In the genomic region with DNA sequence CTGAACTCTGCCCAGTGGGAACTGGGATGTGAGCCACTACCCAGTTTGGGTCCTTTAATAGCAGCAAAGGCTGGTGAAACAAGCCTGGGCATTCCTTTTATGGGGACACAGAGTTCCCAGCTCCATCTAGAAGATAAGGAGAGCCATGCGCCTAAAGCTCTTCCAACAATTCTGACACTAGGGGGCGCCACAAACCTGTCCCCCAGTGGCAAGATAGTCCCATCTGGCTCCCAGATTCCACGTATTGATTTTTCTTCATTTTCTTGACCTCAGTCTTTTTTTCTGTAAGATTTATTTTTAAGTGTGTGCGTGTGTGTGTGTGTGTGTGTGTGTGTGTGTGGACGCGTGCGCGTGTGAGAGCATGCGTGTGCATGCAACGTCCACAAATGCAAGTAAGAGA, we compare ENCODE assay signal across 9 mouse cellular contexts. TPM values are rescaled to one million over a fixed set of nuclear protein-coding genes. Genes with fewer than 3 reads are reported as not detected.
DNase-seq lines count a peak whose midpoint lies in the region; ATAC-seq lines count a peak whose summit lies in the region.
"Had no signal": no experiment of that assay in that cellular context is flagged by ENCODE, and none has a peak within 500 bp of the region (broad histone marks: within the 10 kb centered on the region; RNA-seq: fewer than 3 reads in every experiment).

No protein-coding gene starts in this region.

- no peak overlapping the region for H3K9ac ChIP-seq in embryonic facial prominence, embryonic 14.5 days (ENCODE audit: low read depth, low read length)

- H3K9me3 ChIP-seq in embryonic facial prominence, embryonic 14.5 days (ENCODE audit: control insufficient read depth, low read length), result no peaks in the 10 kb centered on the region

- H3K27me3 ChIP-seq in embryonic facial prominence, embryonic 14.5 days (replicated peaks; ENCODE audit: control insufficient read depth, insufficient read depth, low read length), result no peaks in the 10 kb centered on the region

- no peaks in the 10 kb centered on the region; the same call in 1 of the 2 replicates for H3K4me1 ChIP-seq in embryonic facial prominence, embryonic 14.5 days (ENCODE audit: control insufficient read depth, insufficient read depth, low read length)

- no peaks in the 10 kb centered on the region for H3K36me3 ChIP-seq in embryonic facial prominence, embryonic 14.5 days (ENCODE audit: control insufficient read depth, insufficient read depth, low read length)

- no peak overlapping the region for H3K4me3 ChIP-seq in embryonic facial prominence, embryonic 14.5 days (ENCODE audit: low read depth, low read length)

- 0 out of 2 replicates have a peak overlapping the region, but pooled peaks have one; percentile 34 for H3K27ac ChIP-seq in embryonic facial prominence, embryonic 14.5 days (replicated peaks; ENCODE audit: low read depth, low read length)

- no peak overlapping the region for H3K4me2 ChIP-seq in embryonic facial prominence, embryonic 14.5 days (ENCODE audit: low read depth, low read length)

- ATAC-seq in cerebellum, adult (ENCODE audit: insufficient number of reproducible peaks, low FRiP score, low TSS enrichment), result no peak
- no peak for ATAC-seq in embryonic facial prominence, embryonic 14.5 days (ENCODE audit: low read depth)

- 71% methylated on average over 10 of the region's 10 CpGs for WGBS in embryonic facial prominence, embryonic 14.5 days

- peak; percentile 12 to 16 for DNase-seq in cerebellum, adult 18-20 months
- peak; percentile 43 for DNase-seq in layer of hippocampus, adult 11-12 months (ENCODE audit: low spot score)
- DNase-seq in layer of hippocampus, adult 9-10 months (ENCODE audit: low spot score), result no peak
- peak; percentile 80 for DNase-seq in R1 (ENCODE audit: low read depth, low spot score)
- DNase-seq in embryonic facial prominence, embryonic 14.5 days (ENCODE audit: low spot score), result no peak
- DNase-seq in lung, adult 18-20 months, result peak; percentile 47 to 63
- peak; percentile 55 for DNase-seq in thymus, postnatal 4 days

RNA-seq across cellular contexts. Expression of gene Olfr159, which starts 10.3 kb away (rescaled TPM):
- not detected in 2 replicates for polyA plus RNA-seq in embryonic facial prominence, embryonic 14.5 days (2014; fragmentation: Nextera tagmentation; extraction: Ambion mirVana)
- polyA plus RNA-seq: frontal cortex, adult 2 months had no signal

RNA-seq across cellular contexts. Expression of gene Spaar, which starts 30.6 kb away (rescaled TPM):
- polyA plus RNA-seq in embryonic facial prominence, embryonic 14.5 days (2014; fragmentation: Nextera tagmentation; extraction: Ambion mirVana), result 0.04 and 0.05 TPM in 2 replicates

RNA-seq across cellular contexts. Expression of gene Hrct1, which starts 33.5 kb away (rescaled TPM):
- 1.4 and 2.1 TPM in 2 replicates for polyA plus RNA-seq in embryonic facial prominence, embryonic 14.5 days (2014; fragmentation: Nextera tagmentation; extraction: Ambion mirVana)

RNA-seq across cellular contexts. Expression of gene Olfr71, which starts 50.4 kb away (rescaled TPM):
- polyA plus RNA-seq in embryonic facial prominence, embryonic 14.5 days (2014; fragmentation: Nextera tagmentation; extraction: Ambion mirVana), result 0.10 and 0.37 TPM in 2 replicates
- polyA plus RNA-seq: frontal cortex, adult 2 months had no signal

RNA-seq across cellular contexts. Expression of gene Olfr70, which starts 59.9 kb away (rescaled TPM):
- not detected in 2 replicates for polyA plus RNA-seq in embryonic facial prominence, embryonic 14.5 days (2014; fragmentation: Nextera tagmentation; extraction: Ambion mirVana)
- polyA plus RNA-seq: frontal cortex, adult 2 months had no signal

Comparison
In these comparisons a context has a peak if more than half of its experiments do, and no peak if none do; other contexts are left out.
1. DNase-seq: peak in cerebellum, adult 18-20 months (2 of 2), layer of hippocampus, adult 11-12 months (single experiment), R1 (single experiment), lung, adult 18-20 months (2 of 2) and thymus, postnatal 4 days (single experiment); none in layer of hippocampus, adult 9-10 months (single experiment) and embryonic facial prominence, embryonic 14.5 days (single experiment).